Mouse (Mus musculus) heart, postnatal 0 days (tissue): ENCODE measurements around the gene Ndufv3.

Experiments
- CTCF ChIP-seq: IDR thresholded peaks from 2 replicates; pipeline ENCODE4 v1.5.1; 2016; ENCODE audit warnings: antibody characterized with exemption, control low read depth, low read depth
- EP300 ChIP-seq: IDR thresholded peaks from 2 replicates; pipeline ENCODE4 v1.6.1; 2016; ENCODE audit warnings: antibody characterized with exemption, low read depth

- TF ChIP-seq CTCF (no peak), EP300 (no peak)
These were observed 19.5 kb upstream of the Ndufv3 start for GRCm38 (mm10) chr17:31500416-31500815.
